Mouse (Mus musculus) liver, postnatal 0 days (tissue): ENCODE results near the gene Col23a1.

Experiments
- CTCF ChIP-seq: sonication (generic); IDR thresholded peaks from 2 replicates; pipeline ENCODE4 v1.5.1; 2016; ENCODE audit warnings: antibody characterized with exemption, low read depth
- EP300 ChIP-seq: IDR thresholded peaks from 2 replicates; pipeline ENCODE4 v1.6.1; 2016; ENCODE audit warnings: antibody characterized with exemption, low read depth, mild to moderate bottlenecking

DNA sequence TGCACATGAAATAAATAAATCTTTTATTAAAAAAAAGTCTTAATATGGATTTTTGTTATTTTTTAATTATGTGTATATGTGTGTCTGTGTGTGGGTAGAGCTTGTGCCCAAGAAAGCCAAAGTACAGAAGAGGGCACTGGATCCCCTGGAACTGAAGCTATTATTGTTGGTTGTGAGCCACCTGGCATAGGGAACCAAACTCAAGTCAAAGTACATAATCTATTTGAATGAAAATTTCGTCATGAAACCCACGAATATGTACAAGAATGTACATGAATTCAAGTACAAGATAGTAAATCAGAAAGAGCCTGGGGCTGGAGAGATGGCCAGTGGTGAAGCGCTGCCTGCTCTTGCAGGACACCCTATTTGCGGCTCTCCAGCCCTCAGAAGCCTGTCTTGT is 158.5 kb downstream of the Col23a1 start:
- no peak for TF ChIP-seq CTCF
- no peak for TF ChIP-seq EP300
